ENCODE assay signal across 8 mouse cellular contexts in the genomic region with DNA sequence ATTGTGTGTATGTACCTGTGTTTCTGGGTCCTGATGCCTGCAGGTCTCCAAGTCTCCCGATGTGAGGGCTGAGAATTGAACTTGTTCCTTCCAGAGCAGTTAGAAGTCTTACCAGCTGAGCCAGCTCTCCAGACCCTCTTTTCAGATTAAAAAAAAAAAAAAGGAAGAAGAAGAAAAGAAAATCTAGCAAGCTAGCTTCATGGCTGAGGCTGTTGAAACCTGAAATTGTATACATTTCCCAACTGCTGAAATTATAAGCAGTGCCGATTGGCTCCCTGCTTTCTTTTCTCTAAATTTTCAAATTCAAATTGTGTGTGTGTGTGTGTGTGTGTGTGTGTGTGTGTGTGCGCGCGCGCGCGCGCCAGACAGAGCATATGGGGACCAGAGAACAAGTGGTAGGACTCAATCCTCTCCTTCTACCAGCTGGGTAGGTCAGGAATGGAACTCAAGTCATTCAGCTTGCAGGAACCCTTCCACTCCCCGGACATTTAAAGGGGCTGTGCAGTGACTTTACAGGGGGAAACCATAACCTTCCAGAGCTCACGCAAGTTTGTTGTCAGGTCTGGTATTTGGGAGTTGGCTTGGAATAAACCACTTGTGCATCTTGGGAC. TPM values are rescaled to one million over a fixed set of nuclear protein-coding genes. Genes with fewer than 3 reads are reported as not detected.
A peak's percentile ranks its signal among the peaks of the same experiment; 100 is the strongest.
DNase-seq lines count a peak whose midpoint lies in the region; ATAC-seq lines count a peak whose summit lies in the region.

No protein-coding gene starts in this region.

- DNase-seq in heart, adult 18-20 months, result no peak
- DNase-seq in CD4-positive helper T cell, adult 2 months (ENCODE audit: low read depth, low spot score), result peak; percentile 31
- peak; percentile 21 for DNase-seq in c-Kit-positive CD71-positive TER-119-negative erythroid progenitor cells, embryonic 14.5 days (ENCODE audit: low read depth)
- no peak for DNase-seq in midbrain, embryonic 11.5 days (ENCODE audit: low spot score, missing footprints)
- DNase-seq in Muller cell, postnatal 12 days (ENCODE audit: inconsistent ontology term), result no peak
- no peak for DNase-seq in testis, postnatal 10 days (ENCODE audit: low spot score)

- no peaks in the 10 kb centered on the region for H3K9me3 ChIP-seq in heart, embryonic 14.5 days (ENCODE audit: control insufficient read depth, low read length)
- no peaks in the 10 kb centered on the region for H3K9me3 ChIP-seq in hindbrain, embryonic 16.5 days (ENCODE audit: control insufficient read depth, low read length)
- no peaks in the 10 kb centered on the region for H3K9me3 ChIP-seq in midbrain, embryonic 11.5 days (ENCODE audit: control insufficient read depth, low read length)

- H3K27me3 ChIP-seq in heart, embryonic 14.5 days (ENCODE audit: control insufficient read depth, insufficient read depth, low read length), result no peaks in the 10 kb centered on the region
- no peaks in the 10 kb centered on the region for H3K27me3 ChIP-seq in hindbrain, embryonic 16.5 days (replicated peaks; ENCODE audit: control insufficient read depth, insufficient read depth, low read length)
- H3K27me3 ChIP-seq in midbrain, embryonic 11.5 days (ENCODE audit: control insufficient read depth, insufficient read depth, low read length), result peaks cover 3% of the 10 kb centered on the region; the same call in 1 of the 2 replicates

- peaks cover 3 to 18% of the 10 kb centered on the region in 2 experiments; a peak in 2 of 4 replicates for H3K4me1 ChIP-seq in heart, embryonic 14.5 days (ENCODE audit: control insufficient read depth in 2 of 2, insufficient read depth in 2 of 2, low read length in 2 of 2)
- peaks cover 16% of the 10 kb centered on the region for H3K4me1 ChIP-seq in hindbrain, embryonic 16.5 days (ENCODE audit: control insufficient read depth, insufficient read depth, low read depth, low read length)
- H3K4me1 ChIP-seq in midbrain, embryonic 11.5 days (ENCODE audit: control insufficient read depth, insufficient read depth, low read length), result peaks cover 13% of the 10 kb centered on the region

- H3K36me3 ChIP-seq in heart, embryonic 14.5 days (ENCODE audit: control insufficient read depth, insufficient read depth, low read length), result no peaks in the 10 kb centered on the region
- no peaks in the 10 kb centered on the region for H3K36me3 ChIP-seq in hindbrain, embryonic 16.5 days (ENCODE audit: control insufficient read depth, insufficient read depth, low read length)
- no peaks in the 10 kb centered on the region for H3K36me3 ChIP-seq in midbrain, embryonic 11.5 days (ENCODE audit: control insufficient read depth, insufficient read depth, low read length)

- peak overlapping the region; percentile 18 to 46; a peak in 3 of 4 replicates for H3K4me3 ChIP-seq in heart, embryonic 14.5 days (ENCODE audit: control insufficient read depth in 1 of 2, insufficient read depth in 1 of 2, low read depth in 1 of 2, low read length in 2 of 2)
- H3K4me3 ChIP-seq in hindbrain, embryonic 16.5 days (ENCODE audit: low read length), result peak overlapping the region; percentile 44
- peak overlapping the region; percentile 30 for H3K4me3 ChIP-seq in midbrain, embryonic 11.5 days (ENCODE audit: low read depth, low read length)

- WGBS in heart, embryonic 14.5 days, result 30% methylated on average over 11 of the region's 11 CpGs
- 31% methylated on average over 11 of the region's 11 CpGs for WGBS in hindbrain, embryonic 16.5 days
- WGBS in midbrain, embryonic 11.5 days, result 40% methylated on average over 11 of the region's 11 CpGs

- ATAC-seq in heart, embryonic 14.5 days (ENCODE audit: insufficient number of reproducible peaks, insufficient read depth, low FRiP score, low read depth), result no peak
- peak; percentile 13; the same call in 1 of the 2 replicates for ATAC-seq in hindbrain, embryonic 16.5 days
- peak; percentile 13 for ATAC-seq in midbrain, embryonic 11.5 days (ENCODE audit: low FRiP score)

- peak overlapping the region; percentile 82 for H3K9ac ChIP-seq in heart, embryonic 14.5 days (ENCODE audit: low read length)
- H3K9ac ChIP-seq in hindbrain, embryonic 16.5 days (ENCODE audit: low read depth, low read length), result peak overlapping the region; percentile 71; the same call in 1 of the 2 replicates
- no peak overlapping the region; the same call in 1 of the 2 replicates for H3K9ac ChIP-seq in midbrain, embryonic 11.5 days (ENCODE audit: low read length)

- H3K27ac ChIP-seq in heart, embryonic 14.5 days (replicated peaks in 1 of 2; ENCODE audit: control insufficient read depth in 1 of 2, insufficient read depth in 1 of 2, low read depth in 2 of 2, low read length in 2 of 2), result peak overlapping the region in 1 of 2 experiments; percentile 91; a peak in 2 of 4 replicates
- peak overlapping the region; percentile 74 for H3K27ac ChIP-seq in hindbrain, embryonic 16.5 days (ENCODE audit: low read depth, low read length)
- no peak overlapping the region for H3K27ac ChIP-seq in midbrain, embryonic 11.5 days (ENCODE audit: low read depth, low read length)

- H3K4me2 ChIP-seq in heart, embryonic 14.5 days (ENCODE audit: low read length), result peak overlapping the region; percentile 74
- H3K4me2 ChIP-seq in hindbrain, embryonic 16.5 days (ENCODE audit: low read length), result peak overlapping the region; percentile 51
- peak overlapping the region; percentile 49 for H3K4me2 ChIP-seq in midbrain, embryonic 11.5 days

RNA-seq across cellular contexts. Expression of gene Pecr, which starts 30.1 kb away (rescaled TPM):
- polyA plus RNA-seq in heart, embryonic 14.5 days (2014; fragmentation: Nextera tagmentation; extraction: Ambion mirVana), result 19.1 and 23.8 TPM in 2 replicates
- 10 to 100 TPM; 13.4 to 13.6 TPM for total RNA-seq in heart, adult 18-20 months (2021)
- 9.4 and 10.6 TPM in 2 replicates for polyA plus RNA-seq in hindbrain, embryonic 16.5 days (2015; fragmentation: Nextera tagmentation; extraction: Ambion mirVana)
- polyA plus RNA-seq in midbrain, embryonic 11.5 days (2014; fragmentation: Nextera tagmentation; extraction: Ambion mirVana), result 14.5 and 14.7 TPM in 2 replicates

RNA-seq across cellular contexts. Expression of gene Tmem169, which starts 30.2 kb away (rescaled TPM):
- polyA plus RNA-seq in heart, embryonic 14.5 days (2014; fragmentation: Nextera tagmentation; extraction: Ambion mirVana), result 0.28 and 0.32 TPM in 2 replicates
- not detected for total RNA-seq in heart, adult 18-20 months (2021)
- polyA plus RNA-seq in hindbrain, embryonic 16.5 days (2015; fragmentation: Nextera tagmentation; extraction: Ambion mirVana), result 34.2 and 38.7 TPM in 2 replicates
- 14.2 and 14.4 TPM in 2 replicates for polyA plus RNA-seq in midbrain, embryonic 11.5 days (2014; fragmentation: Nextera tagmentation; extraction: Ambion mirVana)

RNA-seq across cellular contexts. Expression of gene Mreg, which starts 41.9 kb away (rescaled TPM):
- polyA plus RNA-seq in heart, embryonic 14.5 days (2014; fragmentation: Nextera tagmentation; extraction: Ambion mirVana), result 6.5 and 6.8 TPM in 2 replicates
- 10 to 100 TPM; 36.9 to 39.7 TPM for total RNA-seq in heart, adult 18-20 months (2021)
- polyA plus RNA-seq in hindbrain, embryonic 16.5 days (2015; fragmentation: Nextera tagmentation; extraction: Ambion mirVana), result 2.2 and 2.7 TPM in 2 replicates
- 5.5 and 6.3 TPM in 2 replicates for polyA plus RNA-seq in midbrain, embryonic 11.5 days (2014; fragmentation: Nextera tagmentation; extraction: Ambion mirVana)

RNA-seq across cellular contexts. Expression of gene Xrcc5, which starts 53.2 kb away (rescaled TPM):
- 17.0 and 18.6 TPM in 2 replicates for polyA plus RNA-seq in heart, embryonic 14.5 days (2014; fragmentation: Nextera tagmentation; extraction: Ambion mirVana)
- 10 to 100 TPM; 16.4 to 19.7 TPM for total RNA-seq in heart, adult 18-20 months (2021)
- 15.9 and 17.3 TPM in 2 replicates for polyA plus RNA-seq in hindbrain, embryonic 16.5 days (2015; fragmentation: Nextera tagmentation; extraction: Ambion mirVana)
- polyA plus RNA-seq in midbrain, embryonic 11.5 days (2014; fragmentation: Nextera tagmentation; extraction: Ambion mirVana), result 52.3 and 57.7 TPM in 2 replicates

Comparison
In these comparisons a context has a peak if more than half of its experiments do, and no peak if none do; other contexts are left out.
1. DNase-seq: peak in CD4-positive helper T cell, adult 2 months (single experiment) and c-Kit-positive CD71-positive TER-119-negative erythroid progenitor cells, embryonic 14.5 days (single experiment); none in heart, adult 18-20 months (0 of 2), midbrain, embryonic 11.5 days (single experiment), Muller cell, postnatal 12 days (single experiment) and testis, postnatal 10 days (single experiment).
2. RNA of gene Tmem169, which starts 30.2 kb away (polyA plus RNA-seq): 34.2 to 38.7 TPM in hindbrain, embryonic 16.5 days and 14.2 to 14.4 TPM in midbrain, embryonic 11.5 days; 0.28 to 0.32 TPM in heart, embryonic 14.5 days; every median in the first group is over 10 times any median in the second.
3. Peak in every context shown above with its lines, with median percentiles within 50 percentile points of each other: H3K4me2 ChIP-seq and H3K4me3 ChIP-seq.